Mouse (Mus musculus) MEL (cell line): ENCODE measurements around the gene Zfp384. TPM values are rescaled to one million over a fixed set of nuclear protein-coding genes. Genes with fewer than 3 reads are reported as not detected.

Experiments used
- DNase-seq: peaks from one replicate; pipeline ENCODE4 v3.0.0; 2011; ENCODE audit warnings: low read depth, low spot score
- H3K27ac ChIP-seq: 2 replicates; pipeline ENCODE4 v1.5.1; 2012; ENCODE audit warnings: low read depth, mild to moderate bottlenecking, control low read depth, low read length, moderate library complexity; ENCODE audit not compliant: control insufficient read depth
- H3K27me3 ChIP-seq, 2 experiments: fragments of 150-350 bp in 1 of 2; sonication (generic) in 1 of 2; 2 replicates each; pipeline ENCODE4 v1.6.1; 2012; ENCODE audit warnings: low read length in 2 of 2, mild to moderate bottlenecking in 2 of 2, improper control_type of control experiment in 1 of 2, moderate library complexity in 1 of 2; ENCODE audit not compliant: insufficient read depth in 2 of 2, control insufficient read depth in 1 of 2
- H3K36me3 ChIP-seq, 2 experiments: 2 replicates each; pipeline ENCODE4 v1.6.1; 2012 to 2014; ENCODE audit warnings: low read length in 2 of 2, improper control_type of control experiment in 1 of 2, inconsistent platforms in 1 of 2, mild to moderate bottlenecking in 1 of 2; ENCODE audit not compliant: insufficient read depth in 2 of 2, control insufficient read depth in 1 of 2
- H3K4me1 ChIP-seq, 2 experiments: fragments of 150-350 bp in 1 of 2; sonication (generic) in 1 of 2; 2 replicates each; pipeline ENCODE4 v1.6.1; 2012; ENCODE audit warnings: low read length in 2 of 2, improper control_type of control experiment in 1 of 2, mild to moderate bottlenecking in 1 of 2; ENCODE audit not compliant: insufficient read depth in 2 of 2, control insufficient read depth in 1 of 2
- H3K4me3 ChIP-seq, 2 experiments: fragments of 150-350 bp in 1 of 2; sonication (generic) in 1 of 2; 2 replicates each; pipeline ENCODE4 v1.5.1; 2012; ENCODE audit warnings: low read depth in 2 of 2, low read length in 2 of 2, mild to moderate bottlenecking in 2 of 2, moderate library complexity in 2 of 2, control low read depth in 1 of 2, improper control_type of control experiment in 1 of 2; ENCODE audit not compliant: control insufficient read depth in 1 of 2, insufficient read depth in 1 of 2
- H3K79me2 ChIP-seq: 2 replicates; pipeline ENCODE4 v1.6.1; 2012; ENCODE audit warnings: mild to moderate bottlenecking, low read length, moderate library complexity; ENCODE audit not compliant: control insufficient read depth, poor library complexity, insufficient read depth
- H3K9ac ChIP-seq: 2 replicates; pipeline ENCODE4 v1.6.1; 2012; ENCODE audit warnings: low read depth, mild to moderate bottlenecking, control low read depth, low read length, moderate library complexity; ENCODE audit not compliant: control insufficient read depth, poor library complexity, severe bottlenecking
- H3K9me3 ChIP-seq: fragments of 150-350 bp; sonication (generic); replicated peaks from 2 replicates; pipeline ENCODE4 v1.6.1; 2012; ENCODE audit warnings: mild to moderate bottlenecking, low read length, improper control_type of control experiment, moderate library complexity; ENCODE audit not compliant: insufficient read depth
- BHLHE40 ChIP-seq: IDR thresholded peaks from 2 replicates; pipeline ENCODE4 v1.6.1; 2012; ENCODE audit warnings: low read depth, mild to moderate bottlenecking, inconsistent platforms, low read length, improper control_type of control experiment, borderline replicate concordance
- CHD1 ChIP-seq: IDR thresholded peaks from 2 replicates; pipeline ENCODE4 v1.6.1; 2012; ENCODE audit warnings: low read depth, mild to moderate bottlenecking, inconsistent platforms, low read length, improper control_type of control experiment
- CTCF ChIP-seq, 3 experiments: IDR thresholded peaks in 2 of 3; conservative IDR thresholded peaks in 1 of 3; 2 replicates each; pipeline ENCODE4 v1.5.1; 2011 to 2012; ENCODE audit warnings: low read length in 3 of 3, low read depth in 2 of 3, mild to moderate bottlenecking in 2 of 3, improper control_type of control experiment in 1 of 3, inconsistent platforms in 1 of 3, mixed read lengths in 1 of 3, moderate library complexity in 1 of 3; ENCODE audit not compliant: control insufficient read depth in 1 of 3, insufficient read depth in 1 of 3, poor library complexity in 1 of 3, severe bottlenecking in 1 of 3
- E2F4 ChIP-seq: IDR thresholded peaks from 2 replicates; pipeline ENCODE4 v1.6.1; 2011; ENCODE audit warnings: low read depth, low read length, improper control_type of control experiment, borderline replicate concordance
- ELF1 ChIP-seq: IDR thresholded peaks from 2 replicates; pipeline ENCODE4 v1.6.1; 2014; ENCODE audit warnings: low read depth, mild to moderate bottlenecking, inconsistent platforms, low read length, improper control_type of control experiment, moderate library complexity
- EP300 ChIP-seq, 2 experiments: IDR thresholded peaks; 2 replicates each; pipeline ENCODE4 v1.6.1; 2011; ENCODE audit warnings: improper control_type of control experiment in 2 of 2, low read length in 2 of 2, low read depth in 1 of 2, mild to moderate bottlenecking in 1 of 2
- ETS1 ChIP-seq: IDR thresholded peaks from 2 replicates; pipeline ENCODE4 v1.6.1; 2012; ENCODE audit warnings: low read depth, mild to moderate bottlenecking, inconsistent platforms, low read length, improper control_type of control experiment, moderate library complexity
- GABPA ChIP-seq: IDR thresholded peaks from 2 replicates; pipeline ENCODE4 v1.6.1; 2012; ENCODE audit warnings: low read depth, mild to moderate bottlenecking, inconsistent platforms, low read length, improper control_type of control experiment, moderate library complexity
- GATA1 ChIP-seq: IDR thresholded peaks from 2 replicates; pipeline ENCODE4 v1.6.1; 2011; ENCODE audit warnings: low read depth, low read length, improper control_type of control experiment
- HCFC1 ChIP-seq: IDR thresholded peaks from 2 replicates; pipeline ENCODE4 v1.6.1; 2012; ENCODE audit warnings: low read depth, mild to moderate bottlenecking, inconsistent platforms, low read length, improper control_type of control experiment, moderate library complexity
- JUND ChIP-seq: IDR thresholded peaks from 2 replicates; pipeline ENCODE4 v1.6.1; 2011; ENCODE audit warnings: low read depth, mild to moderate bottlenecking, improper control_type of control experiment, low read length
- KAT2A ChIP-seq: conservative IDR thresholded peaks from 2 replicates; pipeline ENCODE4 v1.6.1; 2012; ENCODE audit warnings: low read depth, low read length, improper control_type of control experiment, inconsistent platforms
- MAFK ChIP-seq: IDR thresholded peaks from 2 replicates; pipeline ENCODE4 v1.6.1; 2011; ENCODE audit warnings: low read depth, mild to moderate bottlenecking, low read length, improper control_type of control experiment, borderline replicate concordance
- MAX ChIP-seq: IDR thresholded peaks from 2 replicates; pipeline ENCODE4 v1.6.1; 2011; ENCODE audit warnings: low read length, improper control_type of control experiment
- MAZ ChIP-seq: IDR thresholded peaks from 2 replicates; pipeline ENCODE4 v1.6.1; 2012; ENCODE audit warnings: low read depth, mild to moderate bottlenecking, inconsistent platforms, low read length, improper control_type of control experiment
- MYB ChIP-seq: IDR thresholded peaks from 2 replicates; pipeline ENCODE4 v1.6.1; 2011; ENCODE audit warnings: mild to moderate bottlenecking, low read depth, low read length, improper control_type of control experiment
- MYC ChIP-seq: IDR thresholded peaks from 2 replicates; pipeline ENCODE4 v1.6.1; 2011; ENCODE audit warnings: low read depth, mild to moderate bottlenecking, low read length, improper control_type of control experiment, moderate library complexity
- NELFE ChIP-seq: IDR thresholded peaks from 2 replicates; pipeline ENCODE4 v1.6.1; 2011; ENCODE audit warnings: low read depth, low read length, improper control_type of control experiment
- POLR2A ChIP-seq, 2 experiments: IDR thresholded peaks; 2 replicates each; pipeline ENCODE4 v1.6.1; 2011 to 2012; ENCODE audit warnings: low read length in 2 of 2, mild to moderate bottlenecking in 2 of 2, control low read depth in 1 of 2, improper control_type of control experiment in 1 of 2, low read depth in 1 of 2, moderate library complexity in 1 of 2; ENCODE audit not compliant: control insufficient read depth in 1 of 2, insufficient read depth in 1 of 2, poor library complexity in 1 of 2
- POLR2AphosphoS5 ChIP-seq: IDR thresholded peaks from 2 replicates; pipeline ENCODE4 v1.6.1; 2012; ENCODE audit warnings: low read depth, borderline replicate concordance, mild to moderate bottlenecking, inconsistent platforms, low read length, moderate library complexity, mixed read lengths
- RCOR1 ChIP-seq: IDR thresholded peaks from 2 replicates; pipeline ENCODE4 v1.6.1; 2012; ENCODE audit warnings: low read depth, mild to moderate bottlenecking, inconsistent platforms, low read length, improper control_type of control experiment
- SIN3A ChIP-seq: IDR thresholded peaks from 2 replicates; pipeline ENCODE4 v1.6.1; 2012; ENCODE audit warnings: low read length, improper control_type of control experiment, inconsistent platforms
- SMC3 ChIP-seq: IDR thresholded peaks from 2 replicates; pipeline ENCODE4 v1.6.1; 2011; ENCODE audit warnings: low read depth, low read length, improper control_type of control experiment
- TAL1 ChIP-seq: IDR thresholded peaks from 2 replicates; pipeline ENCODE4 v1.6.1; 2012; ENCODE audit warnings: mild to moderate bottlenecking, inconsistent platforms, low read length, moderate library complexity, mixed read lengths
- UBTF ChIP-seq: IDR thresholded peaks from 2 replicates; pipeline ENCODE4 v1.6.1; 2012; ENCODE audit warnings: low read depth, mild to moderate bottlenecking, inconsistent platforms, low read length, improper control_type of control experiment, moderate library complexity, borderline replicate concordance; ENCODE audit not compliant: insufficient read depth
- USF1 ChIP-seq: IDR thresholded peaks from 2 replicates; pipeline ENCODE4 v1.6.1; 2014; ENCODE audit warnings: low read depth, mild to moderate bottlenecking, inconsistent platforms, low read length, improper control_type of control experiment, moderate library complexity
- USF2 ChIP-seq, 2 experiments: IDR thresholded peaks; 2 replicates each; pipeline ENCODE4 v1.6.1; 2011 to 2012; ENCODE audit warnings: improper control_type of control experiment in 2 of 2, low read length in 2 of 2, borderline replicate concordance in 1 of 2, inconsistent platforms in 1 of 2, low read depth in 1 of 2, mild to moderate bottlenecking in 1 of 2; ENCODE audit not compliant: insufficient read depth in 1 of 2
- ZC3H11A ChIP-seq: IDR thresholded peaks from 2 replicates; pipeline ENCODE4 v1.6.1; 2012; ENCODE audit warnings: low read depth, mild to moderate bottlenecking, inconsistent platforms, low read length, improper control_type of control experiment
- ZKSCAN1 ChIP-seq: IDR thresholded peaks from 2 replicates; pipeline ENCODE4 v1.6.1; 2012; ENCODE audit warnings: low read depth, mild to moderate bottlenecking, inconsistent platforms, low read length, improper control_type of control experiment, moderate library complexity
- ZMIZ1 ChIP-seq: IDR thresholded peaks from 2 replicates; pipeline ENCODE4 v1.6.1; 2012; ENCODE audit warnings: low read depth, mild to moderate bottlenecking, inconsistent platforms, low read length, improper control_type of control experiment, moderate library complexity
- ZNF384 ChIP-seq: IDR thresholded peaks from 2 replicates; pipeline ENCODE4 v1.6.1; 2012; ENCODE audit warnings: low read depth, mild to moderate bottlenecking, inconsistent platforms, low read length, improper control_type of control experiment
- polyA plus RNA-seq, 2 experiments: library from polyadenylated mRNA; stranded (reverse) in 1 of 2; unstranded in 1 of 2; fragments of >175 nt in 1 of 2; fragments of >200 nt in 1 of 2; gene quantifications; 2 replicates each; pipeline versions ENCODE4 v1.2.1 to v1.2.4; 2012; ENCODE audit warnings: low replicate concordance in 2 of 2, low read depth in 1 of 2; ENCODE audit not compliant: insufficient read length in 2 of 2, insufficient read depth in 1 of 2, missing spikeins in 1 of 2
- total RNA-seq: library from RNA; depleted of rRNA; stranded (reverse); fragments of 300-350 nt; gene quantifications from 2 replicates; pipeline ENCODE4 v1.2.3, GENCODE M21; 2012

Zfp384 gene
- total and polyA plus RNA-seq, 3 experiments: 19.5 to 57.4 TPM; not detected in 1

GRCm38 (mm10) chr6:125040221-125040620 is 31.3 kb downstream of the Zfp384 start:
- no peak for TF ChIP-seq ZC3H11A
- peak; percentile 42; the same call in 1 of the 2 replicates for TF ChIP-seq JUND
- no peak for TF ChIP-seq E2F4
- Histone ChIP-seq H3K79me2 (peaks cover 5% of the 10 kb centered on the region; the same call in 1 of the 2 replicates), H3K27me3 (no peaks in the 10 kb centered on the region), H3K36me3 (peaks cover 0 to 22% of the 10 kb centered on the region in 2 experiments; a peak in 3 of 4 replicates), H3K27ac (peak overlapping the region; percentile 88), H3K4me1 (peaks cover 13 to 18% of the 10 kb centered on the region in 2 experiments), H3K4me3 (peak overlapping the region; percentile 81 to 86), H3K9me3 (no peaks in the 10 kb centered on the region), H3K9ac (peak overlapping the region; percentile 80)
- peak; percentile 49 for DNase-seq

DNA sequence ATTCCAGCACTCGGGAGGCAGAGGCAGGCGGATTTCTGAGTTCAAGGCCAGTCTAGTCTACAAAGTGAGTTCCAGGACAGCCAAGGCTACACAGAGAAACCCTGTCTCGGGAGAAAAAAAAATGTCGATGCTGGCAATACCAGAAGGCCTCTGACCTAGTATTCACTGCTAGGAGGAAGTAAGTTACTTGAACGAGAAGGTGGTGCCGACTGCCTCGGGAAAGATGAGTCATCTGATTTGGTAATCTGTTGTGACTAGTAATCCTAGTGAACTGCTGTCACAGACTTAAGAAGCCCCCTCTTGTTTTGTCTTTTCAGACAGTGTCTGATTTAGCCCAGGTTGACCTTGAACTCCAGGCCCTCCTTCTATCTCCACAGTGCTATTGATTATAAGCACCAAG is 32.1 kb downstream of the Zfp384 start:
- H3K4me3 ChIP-seq: peak overlapping the region; percentile 81 to 86
- peaks cover 5% of the 10 kb centered on the region; the same call in 1 of the 2 replicates for H3K79me2 ChIP-seq
- peak overlapping the region; percentile 80 for H3K9ac ChIP-seq
- H3K36me3 ChIP-seq: peaks cover 0 to 22% of the 10 kb centered on the region in 2 experiments; a peak in 3 of 4 replicates
- H3K4me1 ChIP-seq: peaks cover 13 to 18% of the 10 kb centered on the region in 2 experiments
- H3K9me3 ChIP-seq: no peaks in the 10 kb centered on the region
- no peaks in the 10 kb centered on the region for H3K27me3 ChIP-seq
- peak overlapping the region; percentile 88 for H3K27ac ChIP-seq
- DNase-seq: peak; percentile 91
- TF ChIP-seq SIN3A (peak; percentile 61; the same call in 1 of the 2 replicates), USF1 (no peak), GABPA (no peak), MAZ (no peak), KAT2A (no peak), ETS1 (peak; percentile 75; the same call in 1 of the 2 replicates), NELFE (no peak), ZMIZ1 (no peak), HCFC1 (peak; percentile 60; the same call in 1 of the 2 replicates), ZNF384 (peak; percentile 80), MAX (no peak), CHD1 (no peak), EP300 (IDR thresholded peaks at IDR 0.05; ENCODE audit: low read depth in 1 of 2, low read length in 2 of 2) (peak; percentile 32 to 74; a peak in 2 of 4 replicates), E2F4 (no peak), MYB (no peak), GATA1 (no peak), RCOR1 (peak; percentile 13; the same call in 1 of the 2 replicates), MAFK (peak; percentile 73; the same call in 1 of the 2 replicates), MYC (no peak), CTCF (IDR thresholded peaks at IDR 0.05 in 2 of 3, conservative IDR thresholded peaks at IDR 0.05 in 1 of 3; ENCODE audit: control insufficient read depth in 1 of 3, insufficient read depth in 1 of 3, low read depth in 2 of 3, low read length in 3 of 3, poor library complexity in 1 of 3, severe bottlenecking in 1 of 3) (no peak), ZC3H11A (no peak), UBTF (no peak), SMC3 (no peak), JUND (peak; percentile 86), TAL1 (no peak), POLR2AphosphoS5 (no peak), POLR2A (IDR thresholded peaks at IDR 0.05; ENCODE audit: control insufficient read depth in 1 of 2, insufficient read depth in 1 of 2, low read depth in 1 of 2, low read length in 2 of 2, poor library complexity in 1 of 2) (peak in 1 of 2 experiments; percentile 58; a peak in 2 of 4 replicates), BHLHE40 (no peak), ELF1 (no peak), ZKSCAN1 (no peak), USF2 (IDR thresholded peaks at IDR 0.05; ENCODE audit: borderline replicate concordance in 1 of 2, insufficient read depth in 1 of 2, low read depth in 1 of 2, low read length in 2 of 2) (no peak)
